Mouse (Mus musculus) megakaryocyte, embryonic 14.5 days (primary cell): Measurements from ENCODE around the gene Pde4c. TPM values are rescaled to one million over a fixed set of nuclear protein-coding genes. Genes with fewer than 3 reads are reported as not detected.

ENCODE experiments used
- H3K27me3 ChIP-seq: replicated peaks from 2 replicates; pipeline ENCODE3; 2012; ENCODE audit warnings: inconsistent platforms
- H3K36me3 ChIP-seq: replicated peaks from 2 replicates; pipeline ENCODE3; 2012; ENCODE audit warnings: low read length, inconsistent platforms, mixed read lengths
- H3K4me1 ChIP-seq: 2 replicates; pipeline ENCODE4 v1.6.1; 2012; ENCODE audit warnings: inconsistent platforms
- H3K4me3 ChIP-seq: replicated peaks from 2 replicates; pipeline ENCODE3; 2012; ENCODE audit warnings: moderate library complexity, mild to moderate bottlenecking, inconsistent platforms
- H3K9me3 ChIP-seq: 2 replicates; pipeline ENCODE4 v1.6.1; 2012; ENCODE audit warnings: inconsistent platforms
- FLI1 ChIP-seq: IDR thresholded peaks from 2 replicates; pipeline ENCODE4 v1.6.1; 2012; ENCODE audit warnings: low read length, inconsistent platforms, mixed read lengths
- GATA1 ChIP-seq: IDR thresholded peaks from 3 replicates; pipeline ENCODE4 v1.6.1; 2012; ENCODE audit warnings: mixed read lengths, low read length, inconsistent platforms, borderline replicate concordance
- polyA plus RNA-seq: library from polyadenylated mRNA; stranded (reverse); fragments of >175 nt; gene quantifications from 2 replicates; pipeline ENCODE4 v1.2.3, GENCODE M21; 2012; ENCODE audit warnings: low replicate concordance; ENCODE audit not compliant: insufficient read depth

The Pde4c gene
- polyA plus RNA-seq, 1 experiment = 0.03 TPM

GRCm38 (mm10) chr8:70720739-70721138 lies 2.8 kb upstream of the Pde4c start:
- H3K27me3 ChIP-seq = peaks cover 26% of the 10 kb centered on the region
- H3K4me3 ChIP-seq = no peak overlapping the region
- TF ChIP-seq GATA1 = no peak
- no peak for TF ChIP-seq FLI1
- peaks cover 24% of the 10 kb centered on the region for H3K4me1 ChIP-seq
- no peaks in the 10 kb centered on the region for H3K36me3 ChIP-seq
- H3K9me3 ChIP-seq = no peaks in the 10 kb centered on the region

- H3K27me3 ChIP-seq = peaks cover 24% of the 10 kb centered on the region
- H3K9me3 ChIP-seq = no peaks in the 10 kb centered on the region
- H3K36me3 ChIP-seq = no peaks in the 10 kb centered on the region
- TF ChIP-seq FLI1 (no peak), GATA1 (no peak)
- peaks cover 25% of the 10 kb centered on the region for H3K4me1 ChIP-seq
- no peak overlapping the region for H3K4me3 ChIP-seq
These were observed 1.9 kb upstream of the Pde4c start for GRCm38 (mm10) chr8:70721601-70722000.

GRCm38 (mm10) chr8:70724216-70724615 lies 696 bp downstream of the Pde4c start:
- Histone ChIP-seq H3K4me3 (no peak overlapping the region), H3K27me3 (peaks cover 39% of the 10 kb centered on the region), H3K4me1 (peaks cover 19% of the 10 kb centered on the region), H3K9me3 (no peaks in the 10 kb centered on the region), H3K36me3 (no peaks in the 10 kb centered on the region)
- TF ChIP-seq GATA1 (no peak), FLI1 (no peak)

DNA sequence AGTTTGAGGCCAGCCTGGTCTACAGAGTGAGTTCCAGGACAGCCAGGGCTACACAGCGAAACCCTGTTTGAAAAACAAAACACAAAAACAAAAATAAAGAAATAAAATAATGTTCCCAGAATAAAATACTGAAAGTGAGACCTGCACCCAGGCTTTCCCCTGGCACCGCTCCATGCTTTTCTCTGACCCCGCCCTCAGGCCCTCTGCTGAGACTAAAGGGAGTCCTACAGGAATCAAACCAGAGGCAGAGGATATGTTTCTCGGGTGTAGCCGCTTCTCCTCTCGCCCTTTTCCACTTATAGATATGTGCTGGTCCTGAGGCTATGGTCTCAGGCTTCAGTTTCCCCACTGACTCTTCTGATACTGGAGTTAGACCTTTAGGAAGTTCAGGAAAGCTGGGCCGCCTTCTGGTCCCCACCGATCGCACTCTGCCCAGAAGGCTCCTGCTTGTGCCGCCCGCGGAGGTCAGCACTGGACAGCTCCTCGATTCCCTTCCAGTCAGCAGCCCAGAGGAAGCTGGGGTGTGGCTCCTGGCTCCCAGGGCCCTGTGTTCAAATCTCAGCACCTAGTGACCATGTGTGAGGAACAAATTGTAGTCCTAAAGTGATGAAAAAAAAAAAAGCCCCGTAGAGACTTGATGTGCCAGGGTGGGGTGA lies 2.4 kb downstream of the Pde4c start:
- Histone ChIP-seq H3K4me1 (peaks cover 21% of the 10 kb centered on the region), H3K9me3 (no peaks in the 10 kb centered on the region), H3K4me3 (no peak overlapping the region), H3K36me3 (no peaks in the 10 kb centered on the region), H3K27me3 (peaks cover 54% of the 10 kb centered on the region)
- TF ChIP-seq FLI1 (no peak), GATA1 (no peak)

DNA sequence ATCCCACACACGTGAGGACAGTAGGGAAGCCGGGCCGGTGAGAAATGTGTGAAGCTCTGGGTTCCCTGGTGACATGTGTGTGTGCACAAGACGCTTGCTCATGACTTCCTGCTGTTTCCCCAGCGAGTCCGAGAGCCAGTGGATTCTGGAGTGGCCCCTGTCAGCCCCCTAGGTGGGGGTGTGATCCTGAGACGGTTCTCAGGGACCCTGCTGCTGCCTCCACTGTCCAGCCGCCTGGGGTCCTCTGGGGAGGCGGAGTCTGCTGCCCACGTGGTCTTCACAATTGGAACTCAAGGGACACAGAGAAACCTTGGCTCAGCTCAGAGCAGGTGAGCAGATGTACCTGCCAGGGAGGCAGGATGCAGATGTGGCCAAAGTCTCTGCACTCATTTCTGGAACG lies 3.2 kb downstream of the Pde4c start:
- H3K27me3 ChIP-seq = peaks cover 62% of the 10 kb centered on the region
- no peaks in the 10 kb centered on the region for H3K9me3 ChIP-seq
- TF ChIP-seq FLI1 (no peak), GATA1 (no peak)
- H3K4me3 ChIP-seq = no peak overlapping the region
- H3K4me1 ChIP-seq = peaks cover 21% of the 10 kb centered on the region
- no peaks in the 10 kb centered on the region for H3K36me3 ChIP-seq

DNA sequence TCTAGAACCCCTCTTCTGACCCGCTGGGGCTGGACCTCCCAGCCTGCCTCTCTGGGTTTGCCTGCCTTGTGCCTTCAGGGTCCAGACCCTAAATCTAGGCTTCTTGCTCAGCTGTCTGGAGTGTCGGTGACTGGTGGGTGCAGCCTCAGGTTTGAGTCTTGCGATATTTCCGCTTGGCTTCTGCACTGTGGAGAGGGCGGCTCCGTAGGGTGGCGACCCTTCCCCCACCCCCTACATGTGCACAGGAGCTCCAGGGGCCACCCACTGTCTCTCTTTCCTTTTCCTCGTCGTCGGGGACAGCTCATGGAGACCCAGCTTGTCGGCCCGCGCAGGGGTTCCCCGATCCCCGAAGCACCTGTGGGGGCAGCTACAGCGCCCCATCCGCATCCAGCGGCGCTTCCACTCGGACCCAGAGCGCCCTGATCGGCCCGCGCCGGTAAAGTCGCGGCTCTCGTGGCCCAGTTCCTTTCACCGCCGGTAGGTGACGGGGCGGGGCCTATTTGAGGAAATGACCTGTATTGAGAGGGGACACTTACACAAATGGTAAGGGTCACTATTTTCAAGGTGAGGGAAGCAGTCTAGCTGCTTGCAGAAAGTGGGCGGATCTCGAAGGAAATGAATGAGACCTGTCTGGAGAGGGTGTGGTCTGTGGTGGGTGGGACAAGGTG lies 6.4 kb downstream of the Pde4c start:
- peak overlapping the region; percentile 88 for H3K4me3 ChIP-seq
- H3K9me3 ChIP-seq = no peaks in the 10 kb centered on the region
- peaks cover 71% of the 10 kb centered on the region for H3K27me3 ChIP-seq
- TF ChIP-seq GATA1 = no peak
- no peak for TF ChIP-seq FLI1
- H3K4me1 ChIP-seq = peaks cover 21% of the 10 kb centered on the region
- no peaks in the 10 kb centered on the region for H3K36me3 ChIP-seq

DNA sequence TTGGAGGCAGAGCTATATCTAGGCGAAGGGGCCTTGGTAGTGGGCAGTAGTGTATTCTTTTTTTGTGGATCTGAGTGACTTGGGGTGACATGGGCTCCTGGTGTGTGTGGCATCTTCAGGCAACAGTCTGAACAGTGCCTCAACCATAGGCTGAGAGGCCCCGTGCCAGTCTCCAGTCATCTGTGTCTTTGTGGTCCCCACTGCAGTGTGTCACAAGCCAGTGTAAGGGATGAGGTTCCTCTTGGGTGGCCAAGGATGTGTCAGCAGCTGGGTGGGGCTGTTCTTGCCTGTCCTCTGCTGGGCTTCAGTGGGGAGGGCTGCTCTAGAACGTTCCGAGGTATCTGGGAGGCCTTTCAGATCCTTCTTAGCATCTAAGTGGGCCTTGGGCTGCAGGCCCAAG lies 7.4 kb downstream of the Pde4c start:
- no peak overlapping the region for H3K4me3 ChIP-seq
- H3K4me1 ChIP-seq = peaks cover 21% of the 10 kb centered on the region
- no peaks in the 10 kb centered on the region for H3K9me3 ChIP-seq
- H3K27me3 ChIP-seq = peaks cover 70% of the 10 kb centered on the region
- TF ChIP-seq FLI1 = no peak
- TF ChIP-seq GATA1 = no peak
- H3K36me3 ChIP-seq = no peaks in the 10 kb centered on the region

- no peaks in the 10 kb centered on the region for H3K36me3 ChIP-seq
- peaks cover 5% of the 10 kb centered on the region; the same call in 1 of the 2 replicates for H3K4me1 ChIP-seq
- peaks cover 48% of the 10 kb centered on the region for H3K27me3 ChIP-seq
- H3K9me3 ChIP-seq = no peaks in the 10 kb centered on the region
- no peak for TF ChIP-seq FLI1
- no peak for TF ChIP-seq GATA1
- H3K4me3 ChIP-seq = no peak overlapping the region
These were observed 14.2 kb downstream of the Pde4c start for GRCm38 (mm10) chr8:70737705-70738104.

DNA sequence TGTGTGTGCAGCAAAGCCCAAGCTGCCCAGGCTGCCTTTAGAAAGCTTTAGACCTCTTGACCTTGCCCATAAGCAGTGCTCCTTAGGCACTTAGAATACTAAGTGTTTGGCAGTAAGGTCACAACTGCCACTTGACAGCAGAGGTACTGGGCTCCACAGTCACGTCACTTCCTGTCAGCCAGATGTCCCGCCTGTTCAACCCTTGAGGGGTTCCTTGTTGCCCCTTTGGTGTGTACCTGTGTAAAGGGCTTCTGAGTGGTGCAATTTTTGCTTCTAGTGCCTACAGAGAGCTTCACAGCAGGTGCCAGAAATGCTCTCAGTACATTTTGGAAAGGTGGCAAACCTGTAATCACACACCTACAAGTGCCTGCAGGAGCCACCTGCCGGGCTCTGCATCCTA lies 14.7 kb downstream of the Pde4c start:
- Histone ChIP-seq H3K9me3 (no peaks in the 10 kb centered on the region), H3K4me3 (no peak overlapping the region), H3K27me3 (peaks cover 48% of the 10 kb centered on the region), H3K36me3 (no peaks in the 10 kb centered on the region), H3K4me1 (peaks cover 8% of the 10 kb centered on the region)
- TF ChIP-seq GATA1 (no peak), FLI1 (no peak)

DNA sequence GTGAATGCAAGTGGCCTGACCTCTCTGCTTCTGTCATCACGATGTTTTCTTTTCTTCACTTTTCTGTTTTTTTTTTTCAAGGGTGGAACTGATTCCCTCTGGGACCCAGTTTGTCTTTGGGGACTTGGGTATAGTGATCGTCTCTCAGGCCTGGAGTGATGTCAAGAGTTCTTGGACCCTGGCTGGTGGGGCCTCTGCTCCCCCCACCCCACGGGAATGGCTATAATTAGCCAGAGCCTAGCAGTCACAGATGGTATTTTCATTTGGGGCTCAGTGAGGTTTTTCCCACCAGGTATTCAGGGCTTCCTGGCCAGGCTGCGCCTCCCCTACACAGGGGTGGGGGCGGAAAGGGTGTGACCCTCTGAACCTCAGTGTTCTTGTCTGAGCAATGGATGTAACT lies 18.1 kb downstream of the Pde4c start:
- Histone ChIP-seq H3K9me3 (no peaks in the 10 kb centered on the region), H3K27me3 (peaks cover 76% of the 10 kb centered on the region), H3K4me3 (no peak overlapping the region), H3K4me1 (peaks cover 31% of the 10 kb centered on the region), H3K36me3 (no peaks in the 10 kb centered on the region)
- TF ChIP-seq FLI1 (no peak), GATA1 (no peak)
